Mouse (Mus musculus) lung, embryonic 15.5 days (tissue): ENCODE results near the gene Qtrt1. TPM values are rescaled to one million over a fixed set of nuclear protein-coding genes. Genes with fewer than 3 reads are reported as not detected.

ENCODE experiments used
- ATAC-seq: fragments of 200-750 bp; cut with Nextera tagmentation; 2 replicates; pipeline ENCODE4 v1.8.0; 2017; ENCODE audit warnings: moderate number of reproducible peaks, borderline replicate concordance; ENCODE audit not compliant: low FRiP score, low TSS enrichment; ENCODE audit errors: extremely low read depth
- H3K27ac ChIP-seq: fragments of 300-500 bp; sonication (generic); 2 replicates; pipeline ENCODE4 v1.5.1; 2015; ENCODE audit warnings: moderate library complexity, mild to moderate bottlenecking, inconsistent platforms
- H3K27me3 ChIP-seq: fragments of 300-500 bp; sonication (generic); 2 replicates; pipeline ENCODE4 v1.6.1; 2015; ENCODE audit warnings: inconsistent platforms
- H3K36me3 ChIP-seq: fragments of 300-500 bp; sonication (generic); 2 replicates; pipeline ENCODE4 v1.6.1; 2015; ENCODE audit warnings: inconsistent platforms
- H3K4me1 ChIP-seq: fragments of 300-500 bp; sonication (generic); 2 replicates; pipeline ENCODE4 v1.6.1; 2015; ENCODE audit warnings: inconsistent platforms
- H3K4me2 ChIP-seq: fragments of 300-500 bp; sonication (generic); 2 replicates; pipeline ENCODE4 v1.6.1; 2015; ENCODE audit warnings: inconsistent platforms, mild to moderate bottlenecking, moderate library complexity
- H3K4me3 ChIP-seq: fragments of 300-500 bp; sonication (generic); 2 replicates; pipeline ENCODE4 v1.5.1; 2015; ENCODE audit warnings: mild to moderate bottlenecking, inconsistent platforms
- H3K9ac ChIP-seq: fragments of 300-500 bp; sonication (generic); 2 replicates; pipeline ENCODE4 v1.6.1; 2015; ENCODE audit warnings: inconsistent platforms
- H3K9me3 ChIP-seq: fragments of 300-500 bp; sonication (generic); 2 replicates; pipeline ENCODE4 v1.6.1; 2016; ENCODE audit warnings: inconsistent platforms
- WGBS: fragments of 180-500 bp; shearing (Covaris S2); methylation state at CpG from one replicate; pipeline ENCODE4 v1.1.7; 2015; 5-methylcytosine and 5-hydroxymethylcytosine counted together
- polyA plus RNA-seq: library from polyadenylated mRNA; unstranded; fragments of >200 nt; fragmentation: Nextera tagmentation; extraction: Ambion mirVana; gene quantifications from 2 replicates; pipeline ENCODE4 v1.2.1, GENCODE M21; 2015

The Qtrt1 gene
- polyA plus RNA-seq, 1 experiment from 2014 or later = 42.4 TPM

- 74% methylated on average over 3 of the region's 3 CpGs for WGBS
- H3K9ac ChIP-seq = no peak overlapping the region
- no peak overlapping the region for H3K27ac ChIP-seq
- no peak overlapping the region for H3K4me2 ChIP-seq
- H3K36me3 ChIP-seq = no peaks in the 10 kb centered on the region
- H3K4me3 ChIP-seq = no peak overlapping the region
- no peaks in the 10 kb centered on the region for H3K9me3 ChIP-seq
- no peak for ATAC-seq
- no peaks in the 10 kb centered on the region for H3K27me3 ChIP-seq
- H3K4me1 ChIP-seq = peaks cover 19% of the 10 kb centered on the region
These were observed 27.8 kb downstream of the Qtrt1 start for GRCm38 (mm10) chr9:21439456-21439855.

GRCm38 (mm10) chr9:21439914-21440313 is 28.3 kb downstream of the Qtrt1 start:
- H3K9me3 ChIP-seq = no peaks in the 10 kb centered on the region
- no peaks in the 10 kb centered on the region for H3K27me3 ChIP-seq
- H3K4me1 ChIP-seq = peaks cover 19% of the 10 kb centered on the region
- 93% methylated on average over 2 of the region's 2 CpGs for WGBS
- H3K9ac ChIP-seq = no peak overlapping the region
- H3K4me3 ChIP-seq = no peak overlapping the region
- no peak overlapping the region for H3K27ac ChIP-seq
- H3K4me2 ChIP-seq = no peak overlapping the region
- 0 out of 2 replicates have a peak, but pooled peaks cover 4% of the 10 kb centered on the region for H3K36me3 ChIP-seq
- no peak for ATAC-seq

- Histone ChIP-seq H3K27ac (no peak overlapping the region), H3K9ac (no peak overlapping the region), H3K27me3 (no peaks in the 10 kb centered on the region), H3K9me3 (no peaks in the 10 kb centered on the region), H3K36me3 (0 out of 2 replicates have a peak, but pooled peaks cover 6% of the 10 kb centered on the region), H3K4me1 (peaks cover 19% of the 10 kb centered on the region), H3K4me3 (no peak overlapping the region), H3K4me2 (no peak overlapping the region)
- no peak for ATAC-seq
These were observed 28.8 kb downstream of the Qtrt1 start for GRCm38 (mm10) chr9:21440387-21440786.

- H3K4me2 ChIP-seq = no peak overlapping the region
- WGBS = 89% methylated on average over 8 of the region's 8 CpGs
- H3K4me3 ChIP-seq = no peak overlapping the region
- H3K4me1 ChIP-seq = 0 out of 2 replicates have a peak, but pooled peaks cover under 1% of the 10 kb centered on the region
- H3K9ac ChIP-seq = no peak overlapping the region
- H3K27ac ChIP-seq = no peak overlapping the region
- H3K27me3 ChIP-seq = no peaks in the 10 kb centered on the region
- H3K9me3 ChIP-seq = no peaks in the 10 kb centered on the region
- no peak for ATAC-seq
- 0 out of 2 replicates have a peak, but pooled peaks cover 6% of the 10 kb centered on the region for H3K36me3 ChIP-seq
These were observed 32.2 kb downstream of the Qtrt1 start for GRCm38 (mm10) chr9:21443853-21444252.

GRCm38 (mm10) chr9:21444574-21444973 is 32.9 kb downstream of the Qtrt1 start:
- Histone ChIP-seq H3K9ac (no peak overlapping the region), H3K27me3 (no peaks in the 10 kb centered on the region), H3K27ac (no peak overlapping the region), H3K4me2 (no peak overlapping the region), H3K4me1 (no peaks in the 10 kb centered on the region), H3K4me3 (no peak overlapping the region), H3K36me3 (0 out of 2 replicates have a peak, but pooled peaks cover 6% of the 10 kb centered on the region), H3K9me3 (no peaks in the 10 kb centered on the region)
- ATAC-seq = no peak
- WGBS = 75% methylated on average over 4 of the region's 4 CpGs

- H3K27ac ChIP-seq = no peak overlapping the region
- H3K4me3 ChIP-seq = no peak overlapping the region
- WGBS = 96% methylated on average over 6 of the region's 6 CpGs
- no peaks in the 10 kb centered on the region for H3K4me1 ChIP-seq
- ATAC-seq = no peak
- no peak overlapping the region for H3K9ac ChIP-seq
- H3K4me2 ChIP-seq = no peak overlapping the region
- H3K9me3 ChIP-seq = no peaks in the 10 kb centered on the region
- H3K36me3 ChIP-seq = 0 out of 2 replicates have a peak, but pooled peaks cover 6% of the 10 kb centered on the region
- no peaks in the 10 kb centered on the region for H3K27me3 ChIP-seq
These were observed 33.6 kb downstream of the Qtrt1 start for GRCm38 (mm10) chr9:21445081-21445744.

- H3K27ac ChIP-seq = no peak overlapping the region
- H3K9me3 ChIP-seq = no peaks in the 10 kb centered on the region
- no peak overlapping the region for H3K9ac ChIP-seq
- H3K4me1 ChIP-seq = peaks cover 19% of the 10 kb centered on the region
- H3K4me3 ChIP-seq = no peak overlapping the region
- H3K4me2 ChIP-seq = no peak overlapping the region
- WGBS = 87% methylated on average over 2 of the region's 2 CpGs
- no peaks in the 10 kb centered on the region for H3K27me3 ChIP-seq
- no peak for ATAC-seq
- 0 out of 2 replicates have a peak, but pooled peaks cover 6% of the 10 kb centered on the region for H3K36me3 ChIP-seq
These were observed 36.1 kb downstream of the Qtrt1 start for GRCm38 (mm10) chr9:21447778-21448177.

- WGBS = 70% methylated on average over 2 of the region's 2 CpGs
- Histone ChIP-seq H3K36me3 (0 out of 2 replicates have a peak, but pooled peaks cover 4% of the 10 kb centered on the region), H3K4me1 (peaks cover 25% of the 10 kb centered on the region), H3K27me3 (no peaks in the 10 kb centered on the region), H3K4me2 (no peak overlapping the region), H3K9ac (no peak overlapping the region), H3K9me3 (no peaks in the 10 kb centered on the region), H3K4me3 (no peak overlapping the region), H3K27ac (0 out of 2 replicates have a peak overlapping the region, but pooled peaks have one; percentile 41)
- no peak for ATAC-seq
These were observed 38.1 kb downstream of the Qtrt1 start for GRCm38 (mm10) chr9:21449710-21450109.

- Histone ChIP-seq H3K9ac (no peak overlapping the region), H3K4me3 (no peak overlapping the region), H3K27ac (peak overlapping the region; percentile 41; the same call in 1 of the 2 replicates), H3K4me1 (peaks cover 28% of the 10 kb centered on the region), H3K27me3 (no peaks in the 10 kb centered on the region), H3K4me2 (no peak overlapping the region), H3K36me3 (no peaks in the 10 kb centered on the region), H3K9me3 (no peaks in the 10 kb centered on the region)
- 56% methylated on average over 3 of the region's 3 CpGs for WGBS
- no peak for ATAC-seq
These were observed 38.6 kb downstream of the Qtrt1 start for GRCm38 (mm10) chr9:21450270-21450669.

GRCm38 (mm10) chr9:21451391-21451790 is 39.8 kb downstream of the Qtrt1 start:
- Histone ChIP-seq H3K4me1 (peaks cover 33% of the 10 kb centered on the region), H3K9me3 (no peaks in the 10 kb centered on the region), H3K4me2 (no peak overlapping the region), H3K9ac (no peak overlapping the region), H3K36me3 (no peaks in the 10 kb centered on the region), H3K27ac (no peak overlapping the region), H3K27me3 (no peaks in the 10 kb centered on the region), H3K4me3 (no peak overlapping the region)
- 84% methylated on average over 8 of the region's 8 CpGs for WGBS
- ATAC-seq = no peak

GRCm38 (mm10) chr9:21451870-21452269 is 40.2 kb downstream of the Qtrt1 start:
- Histone ChIP-seq H3K4me3 (no peak overlapping the region), H3K27ac (0 out of 2 replicates have a peak overlapping the region, but pooled peaks have one; percentile 2), H3K9ac (no peak overlapping the region), H3K4me2 (no peak overlapping the region), H3K9me3 (no peaks in the 10 kb centered on the region), H3K4me1 (peaks cover 33% of the 10 kb centered on the region), H3K36me3 (no peaks in the 10 kb centered on the region), H3K27me3 (no peaks in the 10 kb centered on the region)
- no peak for ATAC-seq
- 60% methylated on average over 8 of the region's 8 CpGs for WGBS

GRCm38 (mm10) chr9:21453003-21453402 is 41.4 kb downstream of the Qtrt1 start:
- Histone ChIP-seq H3K27me3 (no peaks in the 10 kb centered on the region), H3K4me3 (no peak overlapping the region), H3K4me2 (no peak overlapping the region), H3K27ac (no peak overlapping the region), H3K36me3 (no peaks in the 10 kb centered on the region), H3K9me3 (no peaks in the 10 kb centered on the region), H3K4me1 (peaks cover 33% of the 10 kb centered on the region), H3K9ac (no peak overlapping the region)
- WGBS = 72% methylated on average over 7 of the region's 7 CpGs
- ATAC-seq = no peak
